Mouse (Mus musculus) urinary bladder, postnatal 14 days (tissue): ENCODE results near the gene Gprc5b.

Source experiments
- DNase-seq: peaks from one replicate; pipeline ENCODE4 v3.0.0; 2021; ENCODE audit warnings: low spot score

The Gprc5b gene

DNA sequence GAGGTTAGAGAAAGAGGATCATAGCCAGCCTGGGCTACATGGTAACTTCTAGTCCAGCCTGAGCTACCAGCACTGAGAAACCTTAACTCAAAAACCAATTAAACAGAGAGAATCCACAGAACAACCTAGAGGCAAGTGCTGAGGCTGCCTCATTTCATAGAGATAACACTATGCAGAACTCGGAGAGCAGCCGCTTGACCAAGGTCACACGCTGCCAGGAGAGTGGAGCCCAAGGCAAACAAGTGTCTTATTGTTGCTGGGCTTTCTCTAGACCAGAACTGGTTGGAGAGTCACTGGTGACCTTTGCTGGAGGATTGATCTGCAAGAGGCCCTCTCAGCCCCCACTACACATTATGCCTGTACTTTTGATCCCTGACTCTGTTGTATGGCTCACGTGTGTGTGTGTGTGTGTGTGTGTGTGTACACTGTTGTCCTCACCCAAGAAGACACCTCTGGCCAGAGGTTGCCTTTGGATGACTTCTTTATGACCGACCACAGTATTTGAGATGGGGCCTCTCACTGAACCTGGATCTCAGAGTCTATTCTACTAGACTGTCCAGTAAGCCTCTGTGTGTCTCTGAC is 5.6 kb downstream of the Gprc5b start:
- DNase-seq = no peak

DNA sequence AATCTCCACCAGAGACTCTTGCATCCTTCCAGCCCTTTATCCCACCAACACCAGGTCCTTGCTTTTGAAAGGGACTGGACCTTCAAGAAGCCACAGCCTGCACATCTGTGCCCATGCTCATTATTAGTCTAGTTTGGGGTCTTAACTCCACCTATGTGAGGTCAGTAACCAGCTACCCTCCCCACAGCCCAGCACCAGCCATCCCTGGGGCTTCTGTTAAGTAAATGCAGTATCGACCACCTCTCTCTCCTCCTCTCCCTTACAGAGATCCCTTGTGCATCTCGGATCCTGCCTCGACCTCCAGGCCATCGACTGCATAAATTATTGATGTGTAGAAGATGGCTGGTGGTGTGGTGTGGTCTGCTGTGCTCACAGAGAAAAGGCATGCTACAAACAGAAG is 8.6 kb downstream of the Gprc5b start:
- DNase-seq = no peak

DNA sequence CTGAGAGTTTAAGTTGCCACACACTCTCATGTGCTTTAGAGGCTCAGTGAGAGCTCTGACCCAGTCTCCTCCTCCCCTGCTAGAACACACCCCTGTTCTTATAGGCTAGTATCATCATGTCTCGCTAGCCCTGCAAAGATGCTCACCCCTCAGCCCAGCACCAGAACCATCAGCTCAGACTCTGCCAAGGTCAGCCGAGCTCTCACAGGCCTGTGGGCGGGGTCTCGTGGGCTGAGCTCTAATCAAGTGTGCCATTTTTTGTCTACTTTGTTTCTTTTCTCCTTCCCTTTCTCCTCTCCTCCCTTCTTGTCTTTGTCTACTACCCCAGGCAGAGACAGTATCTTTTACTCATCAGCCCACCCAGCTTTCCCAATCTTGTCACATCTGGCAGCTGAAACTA is 9.2 kb downstream of the Gprc5b start:
- no peak for DNase-seq

DNA sequence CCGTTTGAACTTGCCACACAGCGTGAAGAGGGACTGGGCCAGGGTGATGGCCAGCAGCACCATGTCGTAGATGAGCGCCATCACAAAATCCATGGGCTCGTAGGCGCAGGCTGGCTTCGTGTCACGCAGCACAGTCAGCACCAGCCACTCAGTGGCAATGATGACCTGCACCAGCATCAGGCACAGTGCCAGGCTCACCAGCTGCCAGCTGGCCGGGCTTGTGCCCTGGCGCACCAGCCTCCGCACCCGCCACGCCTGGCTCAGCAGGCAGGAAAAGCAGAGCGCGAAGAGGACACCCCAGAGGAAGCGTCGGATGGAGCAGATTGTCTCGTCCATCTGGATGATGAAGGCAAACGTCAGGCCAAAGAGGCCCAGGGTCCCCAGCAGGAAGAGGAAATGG is 11.1 kb downstream of the Gprc5b start:
- peak; percentile 32 for DNase-seq

DNA sequence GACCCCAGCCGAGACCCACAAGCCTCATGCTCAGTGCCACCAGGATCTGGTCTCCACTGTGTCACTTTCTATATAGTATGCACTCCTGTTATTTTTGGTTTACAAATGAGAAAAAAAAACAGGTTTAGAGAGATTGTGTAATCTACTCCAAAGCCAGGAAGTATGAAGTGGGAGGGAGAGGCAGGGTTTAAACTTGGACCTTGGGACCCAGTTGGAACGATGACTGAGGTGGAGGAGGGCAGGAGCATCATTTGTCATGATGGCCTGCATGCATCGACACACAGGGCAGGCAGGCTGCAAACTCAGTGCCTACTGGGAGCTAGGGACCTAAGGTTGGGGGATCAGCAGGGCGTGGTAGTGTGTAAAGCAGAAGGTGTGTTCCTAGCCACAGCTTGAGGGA is 12.4 kb downstream of the Gprc5b start:
- DNase-seq = no peak

DNA sequence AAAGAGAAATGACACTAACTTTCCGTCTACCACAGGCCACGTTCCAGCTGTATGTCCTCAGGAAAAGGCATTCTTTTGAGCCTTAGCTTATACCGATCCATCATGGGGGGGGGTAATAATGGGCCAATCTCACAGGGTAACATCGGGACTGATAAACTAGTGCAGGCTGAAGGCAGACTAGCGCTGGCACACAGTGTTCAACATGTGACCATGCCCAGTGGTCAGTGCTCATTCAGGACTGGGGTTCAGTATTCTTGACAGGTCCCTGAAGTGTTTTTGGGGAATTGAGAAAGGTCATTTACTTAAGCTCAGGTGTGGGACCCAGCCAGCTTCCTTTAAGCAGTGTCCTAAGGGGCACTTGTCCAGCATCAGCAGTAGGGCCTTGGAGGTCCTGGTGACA is 13.2 kb downstream of the Gprc5b start:
- no peak for DNase-seq

DNA sequence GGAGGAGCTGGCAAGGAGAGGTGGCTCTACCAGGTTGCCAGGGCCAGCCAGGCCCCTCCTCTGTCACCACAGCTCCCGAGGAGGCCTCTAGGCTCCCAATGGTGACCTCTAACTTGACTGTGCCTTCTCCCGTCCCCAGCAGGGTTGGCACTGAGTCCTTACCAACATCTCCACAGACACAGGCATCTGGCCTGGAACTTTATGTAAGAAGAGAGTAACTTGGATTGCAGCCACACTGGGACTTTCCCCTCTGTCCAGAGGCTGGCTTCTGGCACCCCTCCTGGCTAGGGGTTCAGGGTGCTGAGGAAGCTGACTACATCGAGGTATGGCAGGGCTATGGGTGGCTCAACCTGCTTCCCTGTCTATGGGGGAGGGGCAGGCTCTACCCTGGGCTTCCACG is 13.7 kb downstream of the Gprc5b start:
- DNase-seq = peak; percentile 28

DNA sequence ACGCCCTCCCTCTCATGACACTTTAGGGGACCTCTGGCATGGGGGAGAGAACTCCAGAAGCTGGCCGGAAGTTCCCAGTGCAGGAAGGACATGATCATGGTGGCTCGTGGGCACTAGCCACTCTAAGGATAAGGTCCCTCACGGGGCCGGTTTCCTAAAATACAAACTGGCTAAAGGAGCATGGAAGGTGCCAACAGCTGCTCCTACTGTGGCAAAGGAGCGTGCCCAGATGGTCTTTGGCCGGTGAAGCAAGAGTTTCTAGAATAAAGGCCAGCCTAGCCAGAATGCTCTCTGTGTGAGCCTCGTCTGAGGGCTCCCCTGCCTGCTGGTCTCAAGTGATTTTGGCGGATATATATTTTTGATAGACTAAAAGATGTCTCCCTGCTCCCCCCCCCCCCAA is 15.3 kb downstream of the Gprc5b start:
- DNase-seq = no peak

DNA sequence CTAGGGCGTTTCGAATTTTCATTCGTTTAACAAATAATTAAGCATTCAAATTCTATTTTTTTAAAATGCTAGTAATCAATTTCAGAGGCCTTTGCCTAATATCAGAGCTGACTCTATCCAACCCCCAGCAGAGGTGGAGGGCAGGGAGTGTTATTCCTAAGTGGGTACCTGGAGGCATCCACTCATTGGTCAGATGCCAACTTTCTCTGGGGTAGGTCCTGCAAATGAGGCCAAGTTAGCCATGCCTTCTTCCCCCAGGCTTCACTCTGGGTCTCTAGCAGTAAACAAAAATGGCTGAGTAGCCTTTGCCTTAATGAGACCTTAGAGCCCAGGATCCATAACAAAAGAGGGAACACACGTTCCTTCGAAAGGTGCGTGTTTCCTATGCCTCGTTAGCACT is 15.9 kb downstream of the Gprc5b start:
- DNase-seq = no peak

DNA sequence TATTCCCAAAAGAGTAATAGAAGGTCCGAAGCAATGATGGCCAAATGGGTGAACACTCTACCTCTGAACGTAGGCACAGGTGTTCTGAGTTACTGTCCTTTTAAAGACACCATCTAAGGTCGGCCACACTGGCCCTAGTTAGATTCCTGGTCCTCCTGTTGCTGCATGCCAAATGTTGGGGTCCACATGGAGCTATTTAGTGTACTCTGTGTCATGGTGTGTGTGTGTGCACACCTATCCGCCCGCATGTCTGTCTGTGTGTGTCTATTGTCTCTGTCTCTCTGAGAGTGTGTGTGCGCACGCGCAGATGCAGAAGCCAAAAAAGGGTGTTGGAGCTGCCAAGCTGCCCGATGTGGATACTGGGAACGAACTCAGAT is 17.9 kb downstream of the Gprc5b start:
- no peak for DNase-seq

DNA sequence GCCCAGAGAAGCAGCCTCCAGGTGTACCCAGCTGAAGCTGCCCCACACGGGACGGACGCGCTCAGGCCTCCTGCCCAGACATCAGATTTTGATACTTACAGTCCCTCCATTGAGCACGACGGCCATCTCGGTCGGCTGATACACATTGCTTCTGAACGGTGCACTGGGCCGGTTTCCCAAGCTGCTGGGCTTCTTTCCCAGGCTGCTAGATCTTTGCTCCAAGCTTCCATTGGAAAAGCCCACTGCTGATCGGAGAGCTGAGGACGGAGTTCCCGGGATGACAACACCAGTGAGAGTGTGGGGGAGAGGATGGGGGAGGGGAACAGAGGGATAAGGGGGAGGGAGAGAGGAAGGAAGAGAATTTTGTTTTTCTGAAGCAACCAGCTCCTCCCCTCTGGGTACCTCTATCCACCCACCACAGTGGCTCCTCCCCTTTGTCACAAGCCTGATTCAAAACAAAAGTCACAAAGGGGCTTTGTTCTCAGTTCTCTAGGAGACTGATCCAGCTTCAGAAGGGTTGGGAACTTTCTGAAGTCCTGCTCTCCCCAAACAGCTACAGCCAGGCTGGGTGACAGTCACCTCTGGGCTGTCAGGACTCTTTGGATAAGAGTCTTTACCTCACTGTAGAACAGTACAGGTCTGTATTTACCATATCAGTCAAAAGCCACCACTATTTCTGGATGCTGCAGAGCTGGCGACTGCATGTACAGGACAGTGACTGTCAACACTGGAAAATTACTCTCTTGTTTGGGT is 18.4 kb downstream of the Gprc5b start:
- DNase-seq = peak; percentile 43

DNA sequence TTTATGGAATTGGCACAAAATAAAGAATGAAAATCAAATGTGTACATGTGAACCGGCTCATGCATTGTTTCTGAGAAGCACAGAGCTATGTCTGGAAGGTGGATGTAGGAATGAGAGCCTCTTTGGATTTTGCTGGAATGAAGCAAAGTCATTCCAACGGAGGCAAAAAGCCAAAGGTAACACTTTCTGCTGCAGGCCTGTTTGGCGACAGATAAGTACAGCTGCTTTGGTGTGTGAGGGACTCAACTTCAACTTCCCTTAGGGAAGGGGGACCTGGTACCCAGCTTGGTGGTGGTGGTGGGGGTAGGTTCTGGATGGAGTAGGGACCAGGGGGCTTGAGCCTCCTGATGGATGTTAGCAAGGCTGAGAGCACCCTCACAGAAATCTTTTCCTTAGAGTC is 19.2 kb downstream of the Gprc5b start:
- DNase-seq = no peak

DNA sequence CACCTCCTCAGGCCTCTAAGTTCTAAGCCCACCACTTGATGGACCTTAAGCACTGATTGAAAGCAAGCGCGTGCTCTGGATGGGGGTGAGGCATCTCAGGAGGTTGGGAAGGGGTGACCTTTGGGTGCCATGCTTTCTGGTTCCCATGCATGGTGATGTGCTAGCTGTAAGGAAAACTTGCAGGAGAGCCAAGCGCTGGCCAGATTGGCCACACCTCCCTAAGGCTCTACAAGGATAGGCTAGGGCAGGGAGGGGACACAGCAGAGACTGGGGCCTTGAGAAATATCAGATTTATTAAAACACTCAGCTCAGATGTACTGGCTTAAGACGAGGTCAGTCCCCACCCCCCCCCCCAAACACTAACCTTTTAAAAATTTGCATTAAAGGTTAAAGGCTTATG is 21.6 kb downstream of the Gprc5b start:
- no peak for DNase-seq

DNA sequence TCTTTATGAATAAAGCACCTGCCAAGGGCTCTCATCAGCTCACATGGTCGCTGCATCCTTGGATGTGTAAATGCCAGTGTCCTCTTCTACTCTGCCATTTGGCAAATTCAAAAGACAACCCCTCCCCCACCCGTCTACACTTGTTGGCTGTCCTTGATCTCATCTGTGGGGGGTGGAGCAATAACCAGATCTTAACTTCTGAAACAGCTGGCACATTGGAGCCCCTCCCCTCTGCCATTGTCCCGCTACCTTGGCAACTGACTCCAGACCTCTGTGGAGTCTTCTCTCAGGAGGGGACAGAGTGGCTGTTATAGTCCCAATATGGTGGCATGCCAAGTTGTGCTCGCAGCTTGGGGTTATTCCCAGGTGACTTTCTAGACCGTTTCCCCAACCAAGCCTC is 22.7 kb downstream of the Gprc5b start:
- DNase-seq = no peak

DNA sequence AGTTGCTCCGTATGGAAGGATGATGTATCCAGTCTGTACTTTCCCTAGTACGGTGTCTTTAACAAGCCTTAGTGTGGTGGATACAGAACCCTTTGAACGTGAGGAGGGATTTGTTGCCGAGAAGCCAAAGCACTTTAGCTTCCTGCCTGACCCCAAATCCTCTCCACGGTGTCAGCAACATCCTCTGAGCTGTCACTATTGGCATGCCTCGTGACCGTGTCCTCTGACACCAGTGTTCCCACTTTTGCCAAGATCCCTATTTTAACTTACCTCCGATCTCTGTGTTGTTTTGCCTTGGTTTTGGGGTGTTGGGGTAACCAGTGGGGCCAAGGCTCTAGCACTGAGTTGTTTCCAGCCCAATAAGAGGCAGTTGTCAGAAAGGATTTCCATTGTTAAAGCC is 23.5 kb downstream of the Gprc5b start:
- DNase-seq = no peak

DNA sequence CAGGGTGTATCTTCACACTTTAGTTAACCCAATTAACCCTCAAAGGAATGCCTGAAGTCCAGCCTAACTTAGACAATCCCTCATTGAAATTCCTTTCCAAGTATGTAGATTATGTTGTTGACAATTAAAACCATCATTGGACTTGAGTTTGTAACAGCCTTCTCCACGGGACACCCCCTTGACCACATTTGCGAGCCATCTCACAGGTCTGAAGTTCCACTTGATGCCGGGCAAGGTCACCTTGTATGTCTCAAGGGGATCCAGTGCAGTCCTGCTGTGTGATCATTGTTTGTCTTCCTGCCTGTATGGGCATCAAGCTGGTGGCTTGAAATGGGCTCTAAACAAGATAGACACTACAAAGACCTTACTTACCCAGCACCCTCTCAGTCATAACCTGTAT is 26.1 kb downstream of the Gprc5b start:
- DNase-seq = no peak

DNA sequence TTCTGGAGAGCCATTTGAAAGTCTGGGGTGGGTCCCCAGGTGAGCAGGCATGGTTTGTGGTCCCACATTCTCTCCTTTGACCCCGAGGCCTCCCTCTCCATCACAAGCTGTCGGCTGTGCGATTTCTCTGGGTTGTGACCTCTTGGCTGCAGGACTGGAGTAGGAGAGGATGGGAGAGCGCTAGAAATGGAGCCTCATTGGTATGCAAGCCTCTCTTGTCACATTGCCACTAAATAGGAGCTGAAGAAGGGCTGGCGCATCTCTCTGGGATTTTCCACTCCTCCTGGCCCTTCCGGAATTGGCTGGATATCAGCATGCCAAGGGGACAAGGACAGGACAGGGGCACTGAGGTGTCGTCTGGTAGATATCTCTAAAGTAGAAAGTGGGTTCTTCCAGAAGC is 29.8 kb downstream of the Gprc5b start:
- no peak for DNase-seq

DNA sequence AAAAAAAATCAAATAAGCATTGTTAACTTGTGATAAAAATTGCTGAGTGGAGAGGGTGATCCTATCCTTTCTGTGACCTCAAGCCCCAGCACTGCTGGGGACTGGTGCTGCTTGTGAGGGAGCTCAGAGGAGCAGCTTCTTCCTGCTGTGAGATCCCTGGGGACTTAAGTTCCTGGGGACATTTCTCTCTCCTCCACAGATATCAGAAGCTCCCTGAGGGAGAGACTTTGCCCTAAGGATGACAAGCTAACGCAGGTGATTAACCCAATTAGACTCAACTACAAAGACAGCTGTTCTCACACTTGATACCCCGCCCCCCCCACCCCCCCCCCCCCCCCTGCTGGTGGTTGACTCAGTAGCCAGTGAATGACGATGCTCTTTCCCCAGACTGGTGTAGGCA is 30.2 kb downstream of the Gprc5b start:
- no peak for DNase-seq

DNA sequence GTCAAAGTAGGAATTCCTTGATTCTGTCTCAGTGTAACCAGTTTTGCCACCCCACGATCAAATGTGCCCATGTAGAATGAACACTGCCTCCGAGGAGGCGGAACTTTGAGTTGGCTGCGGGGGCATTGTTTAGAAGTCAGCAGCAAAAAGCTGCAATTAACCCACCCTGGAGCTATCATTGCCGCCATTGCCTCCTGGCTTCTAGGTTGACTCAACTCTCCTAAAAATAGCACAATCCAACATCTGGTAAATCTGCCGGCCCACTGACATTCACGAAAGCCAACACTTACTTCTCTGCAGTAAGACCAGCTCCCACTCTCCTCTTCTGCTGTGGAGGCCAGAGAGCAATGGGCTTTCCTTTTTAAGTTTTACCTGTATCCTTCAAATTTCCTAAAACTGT is 35.8 kb downstream of the Gprc5b start:
- no peak for DNase-seq

DNA sequence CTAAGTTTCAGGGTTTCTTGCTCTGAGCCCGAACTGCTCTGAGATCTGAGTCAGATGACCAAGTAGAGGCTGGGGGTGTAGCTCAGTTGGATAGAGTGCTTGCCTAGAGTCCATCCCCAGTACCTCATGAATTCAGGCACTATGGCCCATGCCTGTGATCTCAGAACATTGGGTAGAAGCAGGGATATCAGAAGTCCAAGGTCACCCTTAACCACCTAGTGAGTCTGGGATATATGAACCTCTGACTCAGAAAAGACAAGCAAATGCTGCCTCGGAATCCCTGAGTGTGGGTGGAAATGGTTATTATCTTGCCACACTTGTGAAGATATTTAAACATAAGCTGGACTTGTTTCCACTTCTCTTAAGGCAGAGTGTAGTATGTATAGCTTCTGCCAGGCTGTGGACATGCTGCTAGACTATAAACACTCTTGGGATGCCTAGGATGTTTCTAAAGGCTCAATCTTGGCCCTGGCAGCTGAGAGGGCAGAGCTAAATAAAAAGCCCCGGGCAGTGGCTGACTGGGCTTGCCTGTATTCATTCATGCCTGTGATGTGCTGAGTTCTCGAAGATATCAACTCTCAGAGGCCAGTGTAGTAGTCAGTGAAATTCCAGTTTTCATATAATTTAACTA is 38.3 kb downstream of the Gprc5b start:
- no peak for DNase-seq

DNA sequence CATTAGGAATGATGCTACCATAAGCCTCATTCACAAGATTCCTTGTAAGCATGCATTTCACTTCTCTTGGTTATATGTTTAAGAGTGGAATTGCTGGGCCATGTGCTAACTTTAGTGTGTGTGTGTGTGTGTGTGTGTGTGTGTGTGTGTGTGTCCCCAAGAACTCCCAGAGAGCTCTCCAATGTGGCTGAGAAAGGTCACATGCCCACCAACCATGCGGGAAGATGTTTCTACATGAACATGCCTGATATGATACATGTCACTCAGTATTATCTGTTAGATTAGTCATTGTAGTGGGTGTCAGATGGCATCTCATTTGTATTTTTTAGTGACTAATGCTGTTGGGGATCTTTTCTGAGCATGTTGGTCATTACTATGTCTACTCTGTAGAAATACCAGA is 40.0 kb downstream of the Gprc5b start:
- DNase-seq = no peak

DNA sequence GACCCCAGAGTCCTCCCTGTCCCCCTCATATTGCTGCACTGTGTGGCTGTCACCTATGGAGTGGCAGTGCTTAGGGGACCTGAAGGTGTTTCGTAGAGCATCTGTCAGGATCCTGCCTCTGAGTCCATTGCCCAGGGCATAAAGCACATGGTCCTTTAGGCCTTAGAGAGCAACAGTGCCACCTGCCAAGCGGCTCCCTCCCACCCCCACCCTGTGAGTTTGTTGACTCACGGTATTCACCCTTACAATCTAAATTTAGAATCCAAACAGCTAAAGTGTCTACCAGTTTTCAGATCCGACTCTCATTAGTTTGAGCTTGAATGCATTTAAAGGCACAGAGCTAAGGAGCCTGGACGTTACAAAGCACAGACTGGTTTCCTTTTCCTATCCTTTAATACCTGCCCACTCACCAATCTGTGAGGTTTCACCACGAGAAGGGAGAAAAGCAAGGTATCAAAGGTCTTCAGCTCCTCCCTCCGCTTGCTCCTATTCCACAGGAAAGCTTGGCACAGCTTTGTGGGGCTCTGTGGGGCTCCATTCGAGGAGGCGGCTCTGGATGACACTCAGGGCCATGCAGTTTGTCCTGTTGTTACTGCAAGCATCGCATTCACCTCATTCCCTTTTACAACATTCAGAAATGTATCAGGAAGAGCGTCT is 41.3 kb downstream of the Gprc5b start:
- DNase-seq = no peak

DNA sequence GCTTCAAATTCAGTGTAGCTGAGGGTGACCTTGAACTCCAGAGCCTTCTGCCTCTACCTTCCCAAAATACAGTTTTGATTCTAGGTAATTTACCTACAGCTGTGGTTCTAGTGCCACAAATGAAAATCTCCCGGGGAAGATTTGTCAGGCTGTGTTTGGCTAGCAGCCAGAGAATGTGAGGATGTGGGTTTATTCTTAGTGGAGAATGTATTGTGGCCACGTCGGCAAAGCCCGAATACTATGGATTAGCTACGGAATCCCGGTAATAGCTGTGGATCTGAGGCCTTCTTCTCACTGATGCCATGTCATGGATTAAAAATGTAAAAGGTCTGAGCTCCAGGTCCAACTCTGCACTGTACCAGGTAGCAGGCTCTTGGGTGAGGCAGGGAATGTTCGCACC is 45.3 kb downstream of the Gprc5b start:
- no peak for DNase-seq
